Mouse (Mus musculus): ENCODE measurements at regions not wholly inside any gene's neighbourhood (a gene's known extent, or its start where the extent isn't known, plus 50 kb on each side); places are given as distances from the start of the nearest gene placed in this dataset.
A peak's percentile ranks its signal among the peaks of the same experiment; 100 is the strongest.

- intact Hi-C loops (cut with DNase I): loop anchor here (5.0 kb wide), 1 partner anchor 799 kb away; no protein-coding TSS in a partner anchor
- DNase-seq: no peak
Measured at GRCm38 (mm10) chr3:15108239-15108934, 222.3 kb downstream of the Car2 start.

GRCm38 (mm10) chr3:15110037-15110748 lies 221.9 kb downstream of the Gm9733 start:
- DNase-seq: no peak
- intact Hi-C loops (cut with DNase I): no loop called here

GRCm38 (mm10) chr3:15112177-15112838 lies 219.8 kb downstream of the Gm9733 start:
- no peak for DNase-seq

GRCm38 (mm10) chr3:15118634-15119356 lies 213.3 kb downstream of the Gm9733 start:
- intact Hi-C loops (cut with DNase I): no loop called here
- DNase-seq: no peak

More at GRCm38 (mm10) chr3:15112177-15112838, 219.8 kb downstream of the Gm9733 start:
- intact Hi-C loops (cut with DNase I): no loop called here

GRCm38 (mm10) chr3:15126736-15127135 lies 205.4 kb downstream of the Gm9733 start:
- intact Hi-C loops (cut with DNase I): no loop called here
- no peak for DNase-seq

- DNase-seq: no peak
- intact Hi-C loops (cut with DNase I): no loop called here
Measured at GRCm38 (mm10) chr3:15128370-15128769, 203.7 kb downstream of the Gm9733 start.

GRCm38 (mm10) chr3:15128960-15129359 lies 203.1 kb downstream of the Gm9733 start:
- no peak for DNase-seq
- intact Hi-C loops (cut with DNase I): no loop called here

- no peak for DNase-seq
- intact Hi-C loops (cut with DNase I): no loop called here
Measured at GRCm38 (mm10) chr3:15129729-15130369, 202.3 kb downstream of the Gm9733 start.

- DNase-seq: no peak
- intact Hi-C loops (cut with DNase I): no loop called here
Measured at GRCm38 (mm10) chr3:15132136-15132535, 200.0 kb downstream of the Gm9733 start.

GRCm38 (mm10) chr3:15139550-15139949 lies 192.6 kb downstream of the Gm9733 start:
- no peak for DNase-seq
- intact Hi-C loops (cut with DNase I): no loop called here

- intact Hi-C loops (cut with DNase I): no loop called here
- DNase-seq: no peak
Measured at GRCm38 (mm10) chr3:15153710-15154109, 178.4 kb downstream of the Gm9733 start.

GRCm38 (mm10) chr3:15154153-15154552 lies 177.9 kb downstream of the Gm9733 start:
- peak; percentile 9 to 19 for DNase-seq
- intact Hi-C loops (cut with DNase I): no loop called here

GRCm38 (mm10) chr3:15156681-15157080 lies 175.4 kb downstream of the Gm9733 start:
- intact Hi-C loops (cut with DNase I): no loop called here
- no peak for DNase-seq

GRCm38 (mm10) chr3:15157842-15158241 lies 174.3 kb downstream of the Gm9733 start:
- intact Hi-C loops (cut with DNase I): no loop called here
- DNase-seq: no peak

- intact Hi-C loops (cut with DNase I): no loop called here
- DNase-seq: no peak
Measured at GRCm38 (mm10) chr3:15158926-15159325, 173.2 kb downstream of the Gm9733 start.

- intact Hi-C loops (cut with DNase I): no loop called here
- DNase-seq: no peak
Measured at GRCm38 (mm10) chr3:15159965-15160714, 172.0 kb downstream of the Gm9733 start.

- no peak for DNase-seq
- intact Hi-C loops (cut with DNase I): no loop called here
Measured at GRCm38 (mm10) chr3:15175811-15176210, 156.3 kb downstream of the Gm9733 start.

- intact Hi-C loops (cut with DNase I): no loop called here
- no peak for DNase-seq
Measured at GRCm38 (mm10) chr3:15179079-15179812, 152.9 kb downstream of the Gm9733 start.

- DNase-seq: no peak
- intact Hi-C loops (cut with DNase I): no loop called here
Measured at GRCm38 (mm10) chr3:15181111-15181510, 151.0 kb downstream of the Gm9733 start.

Data from gastrocnemius, postnatal 36 days (tissue).